Mouse (Mus musculus) erythroblast, embryonic 14.5 days (primary cell): ENCODE data around the gene E030030I06Rik.

Experiments
- GATA1 ChIP-seq: IDR thresholded peaks from 2 replicates; pipeline ENCODE4 v1.6.1; 2012; ENCODE audit warnings: low read length, inconsistent platforms, mixed read lengths
- TAL1 ChIP-seq: IDR thresholded peaks from 3 replicates; pipeline ENCODE4 v1.6.1; 2012; ENCODE audit warnings: low read length, inconsistent platforms, mixed read lengths

- TF ChIP-seq GATA1 (no peak), TAL1 (no peak)
Observed at GRCm38 (mm10) chr10:22070576-22070975, 78.5 kb downstream of the E030030I06Rik start.
